Mouse (Mus musculus) layer of hippocampus, postnatal 14 days (tissue): ENCODE data around the gene Esrrg. TPM values are rescaled to one million over a fixed set of nuclear protein-coding genes. Genes with fewer than 3 reads are reported as not detected.

ENCODE experiments used
- DNase-seq, 2 experiments: peaks; one replicate each; pipeline ENCODE4 v3.0.0; 2021 to 2022; ENCODE audit warnings: low spot score in 2 of 2, mixed read lengths in 1 of 2
- total RNA-seq, 2 experiments: library from RNA; stranded (reverse); gene quantifications; 2 replicates each; pipeline ENCODE4 v1.2.3; 2021

Esrrg gene
- total RNA-seq, 2 experiments from 2014 or later, result 16.1 to 16.4 TPM

DNA sequence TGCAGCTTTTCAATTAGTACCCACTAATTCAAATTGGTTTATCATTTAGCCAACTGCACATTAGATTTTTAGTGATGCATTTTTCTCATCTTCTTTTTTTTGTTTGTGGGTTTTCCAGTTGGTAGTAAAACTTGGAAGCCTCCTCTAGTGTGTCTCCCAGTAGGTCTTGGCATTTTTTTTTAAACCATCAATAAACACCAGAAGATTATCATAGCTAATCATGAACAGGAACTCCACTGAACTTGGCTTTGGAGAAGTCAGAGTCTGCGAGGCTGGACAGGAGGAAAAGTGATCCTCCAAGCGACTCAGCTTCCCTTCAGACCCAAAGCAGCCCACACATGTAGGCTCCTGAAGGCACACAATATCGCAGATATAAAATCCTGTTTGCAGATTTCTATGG, 155.2 kb downstream of the Esrrg start:
- no peak for DNase-seq

DNA sequence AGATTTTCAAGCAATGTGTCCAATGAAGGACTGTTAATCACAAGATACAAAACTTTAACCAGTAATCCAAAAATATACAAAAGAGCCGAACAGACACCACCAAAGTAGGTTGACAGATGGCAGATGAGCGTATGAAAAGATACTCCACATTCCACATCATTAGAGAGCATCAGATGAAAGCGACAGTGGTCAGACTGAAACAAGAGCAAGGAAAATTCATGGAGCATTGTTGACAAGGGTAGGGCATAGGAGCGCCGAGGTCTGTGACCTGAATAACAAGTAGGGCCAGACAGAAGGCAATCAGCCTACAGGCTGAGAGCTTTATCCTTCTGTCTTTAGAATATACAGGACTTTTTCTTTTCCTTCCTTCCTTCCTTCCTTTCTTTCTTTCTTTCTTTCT, 157.0 kb downstream of the Esrrg start:
- DNase-seq, result no peak

DNA sequence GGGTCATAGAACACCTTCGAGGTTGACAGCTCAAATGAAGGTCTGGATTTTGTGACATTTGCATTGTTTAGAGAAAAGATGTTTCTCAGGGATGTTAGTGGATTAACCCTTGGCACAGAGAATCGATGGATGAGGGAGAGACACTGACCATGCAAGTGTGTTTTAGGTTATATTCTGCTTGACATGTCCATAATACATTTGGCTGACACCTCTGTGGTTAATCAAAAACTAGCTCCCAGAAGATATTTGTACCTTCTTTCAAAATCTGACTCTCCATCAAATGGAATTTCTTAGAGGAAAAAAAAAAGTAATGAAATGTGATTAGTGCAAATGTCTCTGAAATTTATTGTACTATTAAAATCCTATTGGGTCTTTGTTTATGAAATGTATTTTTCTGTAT, 158.8 kb downstream of the Esrrg start:
- no peak for DNase-seq

DNA sequence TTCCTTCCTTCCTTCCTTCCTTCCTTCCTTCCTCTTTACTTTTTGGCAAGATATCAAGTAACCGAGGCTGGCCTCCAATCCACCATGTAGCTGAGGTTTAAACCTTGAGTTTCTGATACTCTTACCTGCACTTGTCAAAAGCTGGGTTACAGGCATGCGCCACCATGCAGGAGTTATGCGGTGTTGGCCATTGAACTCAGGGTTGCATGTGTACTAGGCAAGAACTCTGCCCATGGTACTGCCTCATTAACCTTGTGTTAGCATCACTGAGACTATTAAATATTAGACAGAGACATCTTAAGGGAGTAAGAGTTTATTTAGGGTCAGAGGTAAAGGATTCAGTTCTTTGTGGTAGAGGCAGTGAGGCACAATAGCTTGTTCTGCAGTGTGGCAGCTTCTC, 161.6 kb downstream of the Esrrg start:
- no peak for DNase-seq

DNA sequence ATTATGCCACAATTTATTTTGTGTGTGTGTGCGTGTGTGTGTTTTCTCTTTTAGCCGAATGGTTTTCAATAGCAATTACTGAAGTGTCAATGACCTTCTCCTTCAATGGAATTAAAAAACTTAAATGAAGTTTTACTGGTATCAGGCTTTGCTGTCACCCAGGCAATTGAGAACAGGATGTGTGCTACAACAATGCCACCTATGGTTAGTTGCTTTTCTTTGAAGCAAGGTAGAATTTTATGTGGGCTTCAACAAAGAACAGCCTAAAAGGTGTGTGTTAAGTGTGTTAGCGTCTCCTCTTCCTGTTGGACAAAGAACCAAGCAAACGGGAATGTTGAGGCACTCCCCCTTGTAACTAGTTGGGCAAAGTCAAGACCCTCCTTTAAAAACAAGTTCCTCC, 162.5 kb downstream of the Esrrg start:
- DNase-seq, result no peak

DNA sequence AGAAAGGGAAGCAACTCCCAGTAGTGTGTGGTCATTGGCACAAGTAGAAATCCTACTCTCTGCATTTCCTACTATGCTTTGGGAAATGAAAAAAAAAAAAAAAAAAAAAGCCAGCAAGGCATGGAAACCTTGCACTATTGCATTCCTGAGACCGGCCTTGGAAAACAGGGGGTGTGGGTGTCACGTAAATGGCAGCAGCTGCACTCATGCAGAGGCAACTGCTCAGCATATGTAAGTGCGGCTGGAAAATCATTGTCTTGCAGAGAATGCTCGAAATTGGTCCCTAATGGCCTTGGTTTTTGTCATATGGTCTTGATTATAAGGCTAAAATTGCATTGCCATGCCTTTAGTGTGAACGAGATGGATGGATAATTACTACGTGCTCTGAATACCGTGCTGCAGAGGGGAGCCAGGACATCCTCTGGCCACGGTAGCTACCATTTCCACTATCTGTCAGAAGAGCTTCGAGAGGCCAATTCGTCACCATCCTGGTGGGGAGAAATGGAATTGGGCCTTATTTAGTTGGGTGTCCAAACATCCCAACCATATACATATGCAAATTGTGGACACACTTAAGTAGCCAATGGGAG, 171.1 kb downstream of the Esrrg start:
- DNase-seq, result no peak

DNA sequence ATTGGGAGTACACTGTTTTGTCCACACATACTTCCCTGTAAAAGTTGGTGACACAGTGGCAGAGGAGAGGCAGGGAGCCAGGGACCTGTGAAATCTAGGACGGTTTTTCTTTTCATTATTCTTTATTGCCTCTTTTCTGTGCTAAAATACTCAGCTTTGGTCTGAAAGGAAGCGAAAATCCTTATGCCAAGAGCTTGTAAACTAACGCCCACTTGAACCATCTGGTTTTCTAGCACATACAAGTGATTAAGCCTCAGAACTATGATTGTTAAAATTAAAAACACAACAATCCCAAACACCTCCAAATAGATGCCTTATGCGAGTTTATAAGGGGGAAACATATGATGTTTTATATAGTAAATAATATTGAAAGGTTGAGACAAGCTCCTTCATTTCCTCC, 176.6 kb downstream of the Esrrg start:
- peak in 1 of 2 experiments; percentile 68 for DNase-seq

DNA sequence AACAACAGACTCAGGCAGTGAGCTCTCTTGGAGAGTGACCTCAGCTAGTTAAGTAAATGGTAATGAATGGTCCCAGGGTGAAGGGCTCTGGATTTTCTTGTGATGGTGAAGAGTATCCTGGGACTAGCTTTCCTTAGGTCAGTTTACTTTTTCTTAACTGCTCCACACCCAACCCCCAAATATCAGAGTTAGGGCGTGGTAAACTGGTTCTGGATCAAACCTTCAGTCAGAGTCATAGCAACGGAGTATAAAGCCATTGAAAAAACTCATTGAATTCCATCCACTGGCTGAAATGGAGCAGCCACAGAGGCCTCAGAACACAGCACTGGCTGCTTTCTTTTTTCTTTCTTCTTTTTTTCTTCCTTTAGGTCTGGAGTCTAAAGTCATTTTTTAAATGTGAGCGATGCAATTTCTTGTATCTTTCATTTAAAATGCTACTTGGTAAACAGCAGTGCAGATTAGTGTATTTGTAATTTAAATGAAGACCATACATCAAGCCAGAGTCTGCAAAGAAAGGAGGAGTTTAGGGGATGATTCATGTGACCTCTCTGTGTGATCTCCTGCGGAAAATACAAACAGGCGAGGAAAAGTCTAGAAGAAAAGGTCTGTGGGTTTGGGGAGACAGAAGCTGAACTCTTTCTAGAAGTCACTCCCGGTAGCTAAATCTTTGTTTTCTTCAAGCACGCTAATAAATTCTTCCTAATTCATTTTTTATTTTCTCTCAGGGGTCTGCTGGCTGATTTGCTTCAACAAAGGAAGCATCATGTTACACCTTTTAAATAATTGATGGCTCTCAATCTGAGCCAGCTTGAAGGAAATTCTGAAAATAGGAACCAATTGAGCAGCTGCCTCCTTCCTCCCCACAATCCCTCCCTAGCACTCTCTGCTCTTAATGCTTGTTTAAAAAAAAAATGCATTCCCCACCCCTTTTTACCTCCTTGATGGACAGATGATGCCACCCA, 178.7 kb downstream of the Esrrg start:
- no peak for DNase-seq

DNA sequence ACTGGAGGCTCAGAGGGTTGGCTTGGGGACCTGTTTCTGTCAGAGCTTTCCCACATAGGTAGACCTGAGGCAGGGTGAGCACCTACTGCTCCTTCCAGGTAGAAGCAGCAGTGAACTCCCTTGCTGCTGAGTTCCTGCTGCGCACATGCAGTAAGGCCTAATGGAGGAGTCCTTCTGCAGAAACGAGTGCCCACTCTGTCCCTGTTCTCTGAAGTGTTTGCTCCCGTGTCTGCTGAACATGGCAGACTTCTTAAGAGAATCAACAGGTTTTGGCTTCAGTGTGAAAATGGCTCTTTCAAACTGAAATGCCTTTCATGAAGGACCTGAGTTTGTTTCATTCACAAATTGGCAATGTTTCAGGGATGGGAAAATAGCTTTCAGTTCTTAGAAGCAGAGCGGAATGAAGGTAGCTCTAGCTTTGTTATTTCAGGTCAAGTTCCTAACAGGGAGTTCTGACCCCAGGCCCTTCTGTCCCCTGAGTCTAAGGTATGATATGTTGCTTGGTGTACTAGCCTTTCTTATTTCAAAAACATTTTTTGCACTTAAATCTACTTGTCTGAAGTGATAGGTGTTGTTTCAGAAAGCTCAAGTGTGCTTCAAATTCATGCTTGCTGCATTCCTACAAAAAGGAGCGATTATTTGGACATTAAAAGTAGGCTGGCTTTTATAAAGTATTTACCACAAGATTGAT, 185.8 kb downstream of the Esrrg start:
- no peak for DNase-seq

DNA sequence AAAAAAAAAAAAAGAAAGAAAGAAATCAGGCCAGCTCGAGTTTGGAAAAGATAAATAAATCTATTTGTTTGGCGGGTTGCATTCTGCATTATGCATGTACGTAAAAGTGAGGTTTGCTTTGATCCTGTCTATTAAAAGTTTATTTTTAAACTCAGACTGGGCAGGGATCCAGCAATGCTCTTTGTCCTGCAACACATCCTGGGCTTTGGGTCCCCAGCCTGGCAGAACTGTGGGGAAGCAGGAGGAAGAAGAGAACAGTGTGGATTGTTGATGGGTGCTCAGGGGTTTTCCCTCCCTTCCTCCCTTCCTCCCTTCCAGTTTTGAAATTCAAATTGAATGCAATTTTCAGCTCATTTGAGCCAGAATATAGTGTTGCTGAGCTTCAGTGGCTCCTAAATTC, 187.0 kb downstream of the Esrrg start:
- no peak for DNase-seq

DNA sequence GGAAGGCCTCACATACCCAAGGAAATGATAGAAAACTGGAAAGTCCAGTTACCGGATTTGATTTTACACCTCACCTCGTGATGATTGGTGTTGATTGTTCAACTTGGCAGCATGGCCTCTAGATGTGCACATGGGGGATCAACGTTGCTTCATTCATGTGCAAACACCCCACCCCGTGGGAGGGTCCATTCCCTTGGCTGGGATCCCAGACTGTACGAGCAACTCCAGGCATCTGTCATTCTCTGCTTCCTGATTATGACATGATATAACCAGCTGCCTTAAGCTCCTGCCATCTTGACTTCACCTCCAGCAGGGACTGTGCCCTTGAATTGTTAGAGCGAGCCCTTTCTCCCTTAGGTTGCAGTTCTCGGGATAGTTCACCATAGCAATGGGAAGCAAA, 190.7 kb downstream of the Esrrg start:
- no peak for DNase-seq

DNA sequence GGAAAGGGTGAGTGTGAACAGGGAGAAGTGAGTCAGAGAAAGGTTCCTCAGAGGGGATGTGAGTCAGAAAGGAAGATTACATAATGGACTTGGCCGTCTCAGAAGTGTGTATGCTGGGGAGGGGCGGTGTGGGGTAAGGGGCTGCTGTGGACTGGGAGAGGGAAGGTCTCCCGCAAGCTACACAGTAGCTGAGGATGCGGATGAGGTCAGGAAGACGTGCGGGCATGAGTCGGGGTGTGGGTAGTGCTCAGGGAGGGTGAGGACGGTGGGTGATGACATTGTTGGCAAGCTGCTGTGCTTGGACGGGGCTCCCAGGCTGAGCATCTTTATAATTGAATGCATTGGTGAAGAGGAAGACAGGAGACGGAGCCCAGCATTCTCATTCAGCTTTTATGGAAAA, 192.2 kb downstream of the Esrrg start:
- no peak for DNase-seq

DNA sequence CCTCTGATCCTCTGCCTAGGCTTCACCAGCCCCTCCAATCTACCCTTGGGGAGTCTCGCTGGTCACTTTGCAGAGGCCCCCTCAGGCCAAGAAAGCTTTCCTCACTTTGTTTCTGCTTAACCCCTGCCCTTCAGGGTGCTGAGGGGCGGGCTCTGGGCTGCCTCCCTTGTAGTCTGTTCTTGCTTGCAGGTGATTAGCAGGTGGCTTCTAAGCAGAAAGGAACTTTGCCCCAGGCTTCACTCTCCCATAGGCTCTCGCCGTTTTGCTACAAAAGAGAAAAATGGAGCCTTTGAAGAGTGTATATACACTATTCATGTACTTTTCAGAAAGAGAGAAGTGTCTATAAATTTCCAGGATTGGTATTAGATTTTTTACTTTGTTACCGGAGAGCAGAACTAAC, 195.0 kb downstream of the Esrrg start:
- no peak for DNase-seq

DNA sequence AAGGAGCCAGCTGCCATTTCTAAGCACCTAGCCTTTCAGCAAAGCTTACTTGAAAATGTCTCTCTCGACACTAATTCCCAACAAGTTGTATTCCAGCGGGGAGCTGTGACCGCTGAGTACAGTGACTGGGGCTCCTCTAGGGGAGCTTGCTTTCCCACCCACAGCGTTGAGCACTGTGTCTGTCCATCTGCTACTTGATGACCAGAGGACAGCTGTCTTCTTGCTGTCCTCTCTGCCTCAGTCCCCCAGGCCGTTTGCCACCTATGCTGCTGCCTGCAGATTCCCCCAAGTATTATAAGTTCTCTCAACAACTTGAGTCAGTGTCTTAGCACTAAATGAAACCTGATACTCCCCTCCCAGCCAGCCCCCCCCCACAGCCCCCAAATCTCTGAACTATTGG, 195.4 kb downstream of the Esrrg start:
- DNase-seq, result no peak

DNA sequence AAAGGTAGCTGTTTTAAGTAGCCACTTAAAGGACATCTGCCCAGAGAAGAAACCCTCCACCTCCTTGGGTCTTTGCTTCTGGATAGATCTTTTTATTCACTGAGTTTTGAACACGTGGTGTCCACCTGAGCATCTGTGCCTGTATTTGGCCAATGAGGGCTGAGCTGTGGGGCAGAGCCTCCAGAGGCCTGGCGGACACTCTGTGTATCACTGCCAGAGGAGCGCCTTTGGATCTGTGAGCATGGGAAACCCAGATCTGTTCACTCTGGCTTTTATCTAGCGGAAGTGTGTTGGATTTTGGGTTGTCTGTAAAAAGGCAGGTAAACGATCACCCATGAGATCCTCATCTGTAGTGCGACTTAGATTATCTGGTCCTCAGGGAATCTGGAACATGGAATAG, 196.4 kb downstream of the Esrrg start:
- DNase-seq, result no peak

DNA sequence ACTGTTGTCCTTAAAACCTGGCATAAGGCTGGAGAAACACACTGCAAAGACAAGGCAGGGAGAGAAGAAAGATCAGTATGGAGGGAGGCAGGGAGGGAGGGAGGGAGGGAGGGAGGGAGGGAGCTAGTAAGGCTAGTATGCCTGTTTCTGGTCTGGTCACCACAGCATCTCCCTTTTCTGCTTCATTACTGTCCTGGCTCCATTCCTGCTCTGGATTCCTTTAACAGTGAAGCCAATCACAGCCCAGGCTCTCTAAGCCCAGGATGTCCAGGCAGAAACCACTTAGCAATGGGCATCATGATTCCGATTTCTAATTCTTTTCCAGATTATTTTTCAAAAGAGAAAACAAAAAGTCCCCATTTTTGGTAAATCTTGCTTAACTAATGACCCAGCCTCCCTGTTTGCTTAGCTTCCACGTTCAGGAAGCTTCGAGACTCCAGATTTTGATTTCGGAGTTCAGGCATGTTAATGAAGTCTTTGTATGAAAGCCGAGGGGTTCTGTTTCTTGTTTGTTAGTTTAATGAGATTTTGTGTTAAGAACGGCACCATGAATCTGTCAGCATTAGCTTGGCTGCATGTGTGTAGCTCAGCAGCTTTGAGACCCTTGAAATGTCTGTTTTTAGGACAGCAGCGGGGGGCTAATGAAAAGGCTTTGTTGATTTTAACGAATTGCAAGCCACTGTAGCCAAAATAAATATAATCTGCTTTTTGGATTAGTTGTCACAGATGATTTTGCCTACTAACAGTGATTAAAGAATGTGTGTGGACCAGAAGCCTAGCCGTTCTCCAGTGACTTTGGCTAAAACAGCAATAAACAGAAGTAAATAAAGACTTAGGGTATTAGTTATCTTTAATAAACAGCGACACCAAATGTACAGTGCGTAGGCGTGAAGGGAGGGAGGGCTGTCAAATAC, 199.1 kb downstream of the Esrrg start:
- no peak for DNase-seq

DNA sequence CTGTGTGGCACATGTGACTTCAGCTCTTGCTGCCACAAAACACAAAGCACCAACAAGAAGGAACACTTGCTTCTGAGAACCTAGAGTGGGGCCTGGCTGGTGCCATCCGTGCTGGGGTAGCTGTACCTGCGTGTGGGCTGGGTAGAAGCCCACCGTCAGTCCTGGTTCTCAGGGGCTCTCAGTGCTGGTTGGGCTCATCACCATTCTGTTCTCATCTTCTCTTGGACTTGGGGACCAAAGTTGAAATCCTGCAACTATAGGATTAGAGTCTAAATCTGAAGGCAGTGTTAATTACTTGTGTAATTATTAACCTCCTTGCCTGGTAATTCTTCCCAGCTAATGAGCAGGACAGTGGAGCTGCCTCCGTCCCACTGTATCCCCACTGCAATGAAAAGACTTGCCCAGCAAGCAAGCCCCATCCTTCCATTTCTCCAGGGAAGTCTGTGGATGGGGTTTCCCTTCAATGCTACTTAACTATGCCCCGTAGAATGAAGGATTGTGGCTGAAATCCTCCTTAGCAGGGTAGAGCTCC, 199.9 kb downstream of the Esrrg start:
- DNase-seq, result no peak

DNA sequence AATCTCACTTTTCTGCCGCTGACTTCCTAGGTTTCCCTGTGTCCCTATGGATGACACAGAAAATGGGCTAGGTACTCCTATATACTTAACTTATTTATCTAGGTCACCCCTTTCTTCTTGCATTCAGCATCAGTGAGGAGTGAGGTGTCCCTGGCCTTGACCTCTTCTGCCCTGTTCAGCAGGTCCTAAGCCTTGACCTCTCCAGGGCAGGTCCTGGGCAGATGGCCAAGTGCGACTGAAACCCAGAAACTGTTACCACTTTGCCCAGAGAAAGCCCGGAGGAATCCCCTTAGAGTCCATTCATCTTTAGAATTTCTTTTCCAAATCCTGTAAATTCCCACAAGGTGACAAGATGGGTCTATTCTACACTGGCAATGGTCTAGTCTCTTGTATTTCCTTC, 201.0 kb downstream of the Esrrg start:
- no peak for DNase-seq

DNA sequence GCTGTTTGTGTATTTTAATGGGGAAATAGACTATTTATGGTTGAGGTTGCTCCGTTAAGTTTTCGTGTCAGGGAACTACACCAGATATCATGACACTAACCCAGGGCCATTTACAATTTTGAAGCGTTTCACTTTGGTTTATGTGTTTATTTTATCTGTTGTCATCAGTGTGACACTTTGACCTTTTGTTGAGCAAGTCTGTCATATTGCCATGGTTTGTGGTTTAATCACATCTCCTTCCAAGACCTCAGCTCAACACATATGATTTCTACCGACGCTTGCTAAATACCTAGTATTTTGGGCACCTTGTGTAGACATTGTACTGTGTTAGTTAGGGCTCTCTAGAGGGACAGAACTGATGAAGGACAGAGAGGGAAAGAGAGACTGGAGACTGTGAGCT, 210.8 kb downstream of the Esrrg start:
- no peak for DNase-seq

DNA sequence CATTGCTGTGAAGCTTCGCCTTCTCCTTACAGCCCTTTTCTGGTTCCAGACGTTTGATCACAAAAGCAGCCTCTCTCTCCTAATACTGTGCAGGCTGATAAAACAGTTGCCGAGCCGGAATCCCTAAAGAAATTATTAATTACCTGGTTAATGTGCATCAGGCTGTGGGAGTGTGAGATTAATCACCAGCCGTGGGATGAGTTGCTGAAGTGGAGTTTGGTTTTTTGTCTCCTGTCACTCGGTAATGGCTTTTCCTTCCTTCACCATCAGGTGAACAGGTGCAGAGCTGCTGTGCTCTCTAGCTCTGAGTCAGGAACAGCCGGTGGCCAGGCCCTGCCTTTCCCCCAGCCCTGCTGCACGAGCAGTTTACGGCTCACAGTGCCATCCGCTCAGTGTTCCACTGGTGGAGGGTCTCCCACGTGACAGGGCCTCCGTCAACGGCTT, 212.8 kb downstream of the Esrrg start:
- DNase-seq, result no peak

DNA sequence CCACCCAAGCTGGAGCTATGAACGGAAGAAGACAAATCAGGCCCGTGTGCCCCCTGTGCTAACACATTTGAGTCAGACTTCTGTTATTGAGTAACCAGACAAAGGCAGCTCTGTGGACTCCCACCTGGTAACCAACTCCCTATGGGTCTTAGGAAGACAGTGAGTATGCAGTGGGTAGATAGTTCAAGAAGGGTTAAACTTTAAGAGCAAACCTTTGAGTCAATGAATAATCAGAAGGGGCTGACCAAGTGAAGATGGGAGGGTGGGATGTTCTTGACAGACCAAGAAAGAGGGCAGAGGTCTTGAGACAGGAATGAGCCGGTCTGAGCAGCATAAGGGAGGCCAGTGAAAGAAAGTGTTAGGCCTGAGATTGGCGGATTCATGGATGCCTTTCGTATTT, 214.8 kb downstream of the Esrrg start:
- no peak for DNase-seq
